Mouse (Mus musculus): ENCODE measurements at regions not wholly inside any gene's neighbourhood (a gene's known extent, or its start where the extent isn't known, plus 50 kb on each side); places are given as distances from the start of the nearest gene placed in this dataset.

DNA sequence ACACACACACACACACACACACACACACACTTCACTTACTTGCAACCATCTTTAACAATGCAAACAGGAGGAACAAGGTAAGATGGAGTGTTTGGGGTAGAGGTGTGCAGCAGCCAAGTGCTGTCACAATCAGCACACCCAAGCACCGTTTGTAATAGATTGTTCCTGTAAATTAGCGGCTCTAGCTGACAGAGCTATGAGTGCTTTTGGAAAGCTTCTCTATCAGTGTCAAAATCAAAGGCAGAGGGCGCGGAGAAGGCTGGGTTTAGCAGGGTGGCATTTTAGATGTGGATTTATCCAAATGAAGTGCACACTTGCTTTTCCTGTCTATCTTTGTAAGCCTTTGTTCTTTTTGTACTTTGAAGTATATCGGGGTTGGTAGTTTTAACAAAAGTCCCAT is 184.6 kb downstream of the Cog6 start:
- TF ChIP-seq CTCF (IDR thresholded peaks at IDR 0.05; ENCODE audit: insufficient read depth, low read length) (no peak), POLR2A (IDR thresholded peaks at IDR 0.05; ENCODE audit: borderline replicate concordance, extremely low read depth, low read depth, low read length) (no peak)
